Mouse (Mus musculus): Measurements from ENCODE around the gene Sult2b1. TPM values are rescaled to one million over a fixed set of nuclear protein-coding genes. Genes with fewer than 3 reads are reported as not detected.

Gene Sult2b1
- polyA plus RNA-seq, 1 experiment from 2014 or later = 9.7 TPM

GRCm38 (mm10) chr7:45720413-45721233, 63.8 kb downstream of the Sult2b1 start, which contains the start of gene Fam83e:
Fam83e (plus strand) TSS chr7:45721212.
- ATAC-seq (ENCODE audit: low read depth) = no peak
- WGBS = 85% methylated on average over 12 of the region's 14 CpGs
- H3K27ac ChIP-seq (ENCODE audit: low read depth, low read length) = no peak within 1 kb of the TSS
- H3K9me3 ChIP-seq (ENCODE audit: control insufficient read depth, low read length) = no peaks in the 10 kb centered on the region
- H3K36me3 ChIP-seq (ENCODE audit: control insufficient read depth, insufficient read depth, low read length) = peaks cover 38% of the 10 kb centered on the region
- H3K4me1 ChIP-seq (ENCODE audit: control insufficient read depth, insufficient read depth, low read length) = peaks cover 26% of the 10 kb centered on the region
- no peak within 1 kb of the TSS for H3K4me2 ChIP-seq (ENCODE audit: low read depth, low read length)
- no peak within 1 kb of the TSS for H3K9ac ChIP-seq (replicated peaks; ENCODE audit: low read depth, low read length)
- H3K4me3 ChIP-seq (ENCODE audit: low read depth, low read length) = no peak within 1 kb of the TSS
- H3K27me3 ChIP-seq (ENCODE audit: control insufficient read depth, insufficient read depth, low read length) = no peaks in the 10 kb centered on the region

- no peak for ATAC-seq (ENCODE audit: low read depth)
- Histone ChIP-seq H3K4me1 (ENCODE audit: control insufficient read depth, insufficient read depth, low read length) (peaks cover 29% of the 10 kb centered on the region), H3K4me3 (ENCODE audit: low read depth, low read length) (no peak overlapping the region), H3K36me3 (ENCODE audit: control insufficient read depth, insufficient read depth, low read length) (peaks cover 31% of the 10 kb centered on the region), H3K9me3 (ENCODE audit: control insufficient read depth, low read length) (no peaks in the 10 kb centered on the region), H3K9ac (replicated peaks; ENCODE audit: low read depth, low read length) (no peak overlapping the region), H3K27me3 (ENCODE audit: control insufficient read depth, insufficient read depth, low read length) (no peaks in the 10 kb centered on the region; the same call in 1 of the 2 replicates), H3K4me2 (ENCODE audit: low read depth, low read length) (no peak overlapping the region), H3K27ac (ENCODE audit: low read depth, low read length) (no peak overlapping the region)
- WGBS = 95% methylated on average over 15 of the region's 16 CpGs
These were observed 64.6 kb downstream of the Sult2b1 start for GRCm38 (mm10) chr7:45719738-45720412.

GRCm38 (mm10) chr7:45719180-45719579, 65.3 kb downstream of the Sult2b1 start:
- H3K36me3 ChIP-seq (ENCODE audit: control insufficient read depth, insufficient read depth, low read length) = peaks cover 25% of the 10 kb centered on the region

GRCm38 (mm10) chr7:45718331-45718730, 66.1 kb downstream of the Sult2b1 start:
- Histone ChIP-seq H3K9ac (replicated peaks; ENCODE audit: low read depth, low read length) (peak overlapping the region; percentile 66), H3K9me3 (ENCODE audit: control insufficient read depth, low read length) (no peaks in the 10 kb centered on the region), H3K27ac (ENCODE audit: low read depth, low read length) (peak overlapping the region; percentile 85), H3K36me3 (ENCODE audit: control insufficient read depth, insufficient read depth, low read length) (peaks cover 16% of the 10 kb centered on the region), H3K4me1 (ENCODE audit: control insufficient read depth, insufficient read depth, low read length) (peaks cover 36% of the 10 kb centered on the region), H3K4me2 (ENCODE audit: low read depth, low read length) (peak overlapping the region; percentile 60), H3K27me3 (ENCODE audit: control insufficient read depth, insufficient read depth, low read length) (no peaks in the 10 kb centered on the region; the same call in 1 of the 2 replicates), H3K4me3 (ENCODE audit: low read depth, low read length) (peak overlapping the region; percentile 58)
- no peak for ATAC-seq (ENCODE audit: low read depth)
- 1% methylated on average over 20 of the region's 20 CpGs for WGBS

More at GRCm38 (mm10) chr7:45719180-45719579, 65.3 kb downstream of the Sult2b1 start:
- Histone ChIP-seq H3K4me2 (ENCODE audit: low read depth, low read length) (peak overlapping the region; percentile 60), H3K27ac (ENCODE audit: low read depth, low read length) (no peak overlapping the region), H3K9me3 (ENCODE audit: control insufficient read depth, low read length) (no peaks in the 10 kb centered on the region), H3K4me1 (ENCODE audit: control insufficient read depth, insufficient read depth, low read length) (peaks cover 34% of the 10 kb centered on the region), H3K27me3 (ENCODE audit: control insufficient read depth, insufficient read depth, low read length) (no peaks in the 10 kb centered on the region; the same call in 1 of the 2 replicates), H3K4me3 (ENCODE audit: low read depth, low read length) (peak overlapping the region; percentile 58; the same call in 1 of the 2 replicates), H3K9ac (replicated peaks; ENCODE audit: low read depth, low read length) (peak overlapping the region; percentile 66)
- ATAC-seq (ENCODE audit: low read depth) = no peak
- WGBS = 83% methylated on average over 10 of the region's 10 CpGs

- peak; percentile 73 for ATAC-seq (ENCODE audit: low read depth)
- under 1% methylated on average over 41 of the region's 41 CpGs for WGBS
- Histone ChIP-seq H3K4me1 (ENCODE audit: control insufficient read depth, insufficient read depth, low read length) (peaks cover 36% of the 10 kb centered on the region), H3K36me3 (ENCODE audit: control insufficient read depth, insufficient read depth, low read length) (peaks cover 19% of the 10 kb centered on the region), H3K9me3 (ENCODE audit: control insufficient read depth, low read length) (no peaks in the 10 kb centered on the region), H3K9ac (replicated peaks; ENCODE audit: low read depth, low read length) (peak within 1 kb of the TSS; percentile 70), H3K27me3 (ENCODE audit: control insufficient read depth, insufficient read depth, low read length) (no peaks in the 10 kb centered on the region; the same call in 1 of the 2 replicates), H3K27ac (ENCODE audit: low read depth, low read length) (peak within 1 kb of the TSS; percentile 85), H3K4me3 (ENCODE audit: low read depth, low read length) (peak within 1 kb of the TSS; percentile 58), H3K4me2 (ENCODE audit: low read depth, low read length) (peak within 1 kb of the TSS; percentile 92)
These were observed 66.6 kb downstream of the Sult2b1 start, which contains the start of gene Sphk2 for GRCm38 (mm10) chr7:45717918-45718297. Sphk2 (minus strand) TSS chr7:45718002.

GRCm38 (mm10) chr7:45716952-45717917, 67.2 kb downstream of the Sult2b1 start:
- Histone ChIP-seq H3K4me2 (ENCODE audit: low read depth, low read length) (peak overlapping the region; percentile 92), H3K9ac (replicated peaks; ENCODE audit: low read depth, low read length) (peak overlapping the region; percentile 70), H3K4me1 (ENCODE audit: control insufficient read depth, insufficient read depth, low read length) (peaks cover 36% of the 10 kb centered on the region), H3K27me3 (ENCODE audit: control insufficient read depth, insufficient read depth, low read length) (no peaks in the 10 kb centered on the region; the same call in 1 of the 2 replicates), H3K27ac (ENCODE audit: low read depth, low read length) (peak overlapping the region; percentile 85), H3K4me3 (ENCODE audit: low read depth, low read length) (peak overlapping the region; percentile 58), H3K9me3 (ENCODE audit: control insufficient read depth, low read length) (no peaks in the 10 kb centered on the region), H3K36me3 (ENCODE audit: control insufficient read depth, insufficient read depth, low read length) (peaks cover 26% of the 10 kb centered on the region)
- WGBS = 13% methylated on average over 31 of the region's 31 CpGs
- ATAC-seq (ENCODE audit: low read depth) = peak; percentile 16

GRCm38 (mm10) chr7:45716460-45716857, 68.0 kb downstream of the Sult2b1 start:
- H3K9ac ChIP-seq (replicated peaks; ENCODE audit: low read depth, low read length) = no peak overlapping the region
- WGBS = 97% methylated on average over 3 of the region's 3 CpGs
- peaks cover 36% of the 10 kb centered on the region for H3K4me1 ChIP-seq (ENCODE audit: control insufficient read depth, insufficient read depth, low read length)
- no peak overlapping the region for H3K27ac ChIP-seq (ENCODE audit: low read depth, low read length)
- H3K4me2 ChIP-seq (ENCODE audit: low read depth, low read length) = peak overlapping the region; percentile 92
- no peaks in the 10 kb centered on the region; the same call in 1 of the 2 replicates for H3K27me3 ChIP-seq (ENCODE audit: control insufficient read depth, insufficient read depth, low read length)
- no peaks in the 10 kb centered on the region for H3K9me3 ChIP-seq (ENCODE audit: control insufficient read depth, low read length)
- ATAC-seq (ENCODE audit: low read depth) = no peak
- peaks cover 33% of the 10 kb centered on the region for H3K36me3 ChIP-seq (ENCODE audit: control insufficient read depth, insufficient read depth, low read length)
- peak overlapping the region; percentile 62 for H3K4me3 ChIP-seq (ENCODE audit: low read depth, low read length)

- peaks cover 36% of the 10 kb centered on the region for H3K4me1 ChIP-seq (ENCODE audit: control insufficient read depth, insufficient read depth, low read length)
- peak overlapping the region; percentile 62 for H3K4me3 ChIP-seq (ENCODE audit: low read depth, low read length)
- H3K27ac ChIP-seq (ENCODE audit: low read depth, low read length) = peak overlapping the region; percentile 62
- H3K36me3 ChIP-seq (ENCODE audit: control insufficient read depth, insufficient read depth, low read length) = peaks cover 36% of the 10 kb centered on the region
- no peak for ATAC-seq (ENCODE audit: low read depth)
- WGBS = 85% methylated on average over 19 of the region's 19 CpGs
- H3K9me3 ChIP-seq (ENCODE audit: control insufficient read depth, low read length) = no peaks in the 10 kb centered on the region
- H3K9ac ChIP-seq (replicated peaks; ENCODE audit: low read depth, low read length) = no peak overlapping the region
- H3K4me2 ChIP-seq (ENCODE audit: low read depth, low read length) = peak overlapping the region; percentile 92
- no peaks in the 10 kb centered on the region; the same call in 1 of the 2 replicates for H3K27me3 ChIP-seq (ENCODE audit: control insufficient read depth, insufficient read depth, low read length)
These were observed 68.6 kb downstream of the Sult2b1 start for GRCm38 (mm10) chr7:45715741-45716459.
